Mouse (Mus musculus) CH12.LX (cell line): ENCODE results near the gene Krt16. TPM values are rescaled to one million over a fixed set of nuclear protein-coding genes. Genes with fewer than 3 reads are reported as not detected.

Experiments used
- DNase-seq: peaks from one replicate; pipeline ENCODE4 v3.0.0-alpha.2; 2013; ENCODE audit errors: extremely low read depth
- H3K27ac ChIP-seq: 2 replicates; pipeline ENCODE4 v1.5.1; 2012; ENCODE audit warnings: low read depth, mild to moderate bottlenecking, control low read depth, moderate library complexity; ENCODE audit not compliant: insufficient read depth
- H3K27me3 ChIP-seq: replicated peaks from 2 replicates; pipeline ENCODE3; 2012; ENCODE audit warnings: inconsistent platforms
- H3K36me3 ChIP-seq, 2 experiments: replicated peaks in 1 of 2; 2 replicates each; pipeline versions ENCODE3 to v1.6.1; 2012; ENCODE audit warnings: inconsistent platforms in 1 of 2, low read length in 1 of 2, mild to moderate bottlenecking in 1 of 2, mixed read lengths in 1 of 2, moderate library complexity in 1 of 2; ENCODE audit not compliant: control insufficient read depth in 1 of 2, insufficient read depth in 1 of 2
- H3K4me1 ChIP-seq, 2 experiments: 2 replicates each; pipeline ENCODE4 v1.6.1; 2012; ENCODE audit warnings: inconsistent platforms in 1 of 2, moderate library complexity in 1 of 2; ENCODE audit not compliant: insufficient read depth in 2 of 2, control insufficient read depth in 1 of 2
- H3K4me2 ChIP-seq: 2 replicates; pipeline ENCODE4 v1.6.1; 2012; ENCODE audit warnings: low read depth, mild to moderate bottlenecking, control low read depth; ENCODE audit not compliant: poor library complexity, insufficient read depth, severe bottlenecking
- H3K4me3 ChIP-seq, 3 experiments: fragments of 150-350 bp in 1 of 3; sonication (generic) in 1 of 3; replicated peaks in 1 of 3; 2 replicates each; pipeline versions ENCODE3 to v1.5.1; 2011 to 2012; ENCODE audit warnings: low read depth in 2 of 3, low read length in 2 of 3, mild to moderate bottlenecking in 2 of 3, moderate library complexity in 2 of 3, control low read depth in 1 of 3, improper control_type of control experiment in 1 of 3, inconsistent platforms in 1 of 3, mixed read lengths in 1 of 3; ENCODE audit not compliant: poor library complexity in 1 of 3
- H3K79me2 ChIP-seq: replicated peaks from 2 replicates; pipeline ENCODE4 v1.6.1; 2012; ENCODE audit warnings: mild to moderate bottlenecking, moderate library complexity; ENCODE audit not compliant: control insufficient read depth, poor library complexity, insufficient read depth, severe bottlenecking; ENCODE audit errors: extremely low read depth
- H3K9ac ChIP-seq: 2 replicates; pipeline ENCODE4 v1.6.1; 2012; ENCODE audit warnings: low read depth, mild to moderate bottlenecking, control low read depth, moderate library complexity; ENCODE audit not compliant: insufficient read depth
- H3K9me3 ChIP-seq: replicated peaks from 2 replicates; pipeline ENCODE3; 2012; ENCODE audit warnings: low read length, inconsistent platforms, mixed read lengths
- BHLHE40 ChIP-seq: IDR thresholded peaks from 2 replicates; pipeline ENCODE4 v1.6.1; 2011; ENCODE audit warnings: mild to moderate bottlenecking, low read depth, low read length, improper control_type of control experiment
- CHD2 ChIP-seq: IDR thresholded peaks from 2 replicates; pipeline ENCODE4 v1.6.1; 2011; ENCODE audit warnings: low read length, improper control_type of control experiment
- CTCF ChIP-seq, 2 experiments: IDR thresholded peaks in 1 of 2; conservative IDR thresholded peaks in 1 of 2; 2 replicates each; pipeline ENCODE4 v1.5.1; 2011 to 2012; ENCODE audit warnings: low read depth in 2 of 2, low read length in 2 of 2, improper control_type of control experiment in 1 of 2, inconsistent platforms in 1 of 2, mild to moderate bottlenecking in 1 of 2, moderate library complexity in 1 of 2
- E2F4 ChIP-seq: IDR thresholded peaks from 2 replicates; pipeline ENCODE4 v1.6.1; 2011; ENCODE audit warnings: low read depth, low read length, improper control_type of control experiment; ENCODE audit not compliant: insufficient replicate concordance
- ELF1 ChIP-seq: IDR thresholded peaks from 2 replicates; pipeline ENCODE4 v1.6.1; 2014; ENCODE audit warnings: low read depth, mild to moderate bottlenecking, inconsistent platforms, low read length, improper control_type of control experiment
- ETS1 ChIP-seq: conservative IDR thresholded peaks from 2 replicates; pipeline ENCODE4 v1.6.1; 2012; ENCODE audit warnings: low read depth, mild to moderate bottlenecking, inconsistent platforms, low read length, improper control_type of control experiment, moderate library complexity
- GABPA ChIP-seq: IDR thresholded peaks from 2 replicates; pipeline ENCODE4 v1.6.1; 2012; ENCODE audit warnings: low read depth, low read length, improper control_type of control experiment, inconsistent platforms; ENCODE audit not compliant: insufficient replicate concordance
- IRF4 ChIP-seq: IDR thresholded peaks from 2 replicates; pipeline ENCODE4 v1.6.1; 2014; ENCODE audit warnings: low read depth, mild to moderate bottlenecking, inconsistent platforms, low read length, improper control_type of control experiment
- JUN ChIP-seq: IDR thresholded peaks from 2 replicates; pipeline ENCODE4 v1.6.1; 2011; ENCODE audit warnings: low read depth, mild to moderate bottlenecking, low read length, improper control_type of control experiment, moderate library complexity; ENCODE audit not compliant: insufficient read depth
- KAT2A ChIP-seq: IDR thresholded peaks from 2 replicates; pipeline ENCODE4 v1.6.1; 2012; ENCODE audit warnings: low read length, improper control_type of control experiment, inconsistent platforms; ENCODE audit not compliant: insufficient replicate concordance
- MAX ChIP-seq: IDR thresholded peaks from 2 replicates; pipeline ENCODE4 v1.6.1; 2011; ENCODE audit warnings: low read length, improper control_type of control experiment
- MXI1 ChIP-seq: IDR thresholded peaks from 2 replicates; pipeline ENCODE4 v1.6.1; 2011; ENCODE audit warnings: mild to moderate bottlenecking, low read depth, low read length, improper control_type of control experiment
- POLR2A ChIP-seq: IDR thresholded peaks from 2 replicates; pipeline ENCODE4 v1.6.1; 2011; ENCODE audit warnings: low read depth, mild to moderate bottlenecking, improper control_type of control experiment, low read length
- POLR2AphosphoS2 ChIP-seq: IDR thresholded peaks from 2 replicates; pipeline ENCODE4 v1.6.1; 2011; ENCODE audit warnings: low read depth, low read length, improper control_type of control experiment
- RCOR1 ChIP-seq: conservative IDR thresholded peaks from 2 replicates; pipeline ENCODE4 v1.6.1; 2012; ENCODE audit warnings: low read depth, mild to moderate bottlenecking, inconsistent platforms, low read length, improper control_type of control experiment
- SIN3A ChIP-seq: IDR thresholded peaks from 2 replicates; pipeline ENCODE4 v1.6.1; 2012; ENCODE audit warnings: low read length, improper control_type of control experiment, inconsistent platforms
- SMC3 ChIP-seq: IDR thresholded peaks from 2 replicates; pipeline ENCODE4 v1.6.1; 2011; ENCODE audit warnings: low read depth, low read length, improper control_type of control experiment
- TBP ChIP-seq: conservative IDR thresholded peaks from 2 replicates; pipeline ENCODE4 v1.6.1; 2011; ENCODE audit warnings: low read depth, low read length, improper control_type of control experiment
- USF1 ChIP-seq: IDR thresholded peaks from 2 replicates; pipeline ENCODE4 v1.6.1; 2014; ENCODE audit warnings: low read depth, mild to moderate bottlenecking, inconsistent platforms, low read length, improper control_type of control experiment
- USF2 ChIP-seq: conservative IDR thresholded peaks from 2 replicates; pipeline ENCODE4 v1.6.1; 2011; ENCODE audit warnings: low read depth, low read length, improper control_type of control experiment
- ZC3H11A ChIP-seq: IDR thresholded peaks from 2 replicates; pipeline ENCODE4 v1.6.1; 2012; ENCODE audit warnings: low read depth, mild to moderate bottlenecking, inconsistent platforms, low read length, improper control_type of control experiment
- ZKSCAN1 ChIP-seq: IDR thresholded peaks from 2 replicates; pipeline ENCODE4 v1.6.1; 2012; ENCODE audit warnings: low read depth, inconsistent platforms, low read length, improper control_type of control experiment, borderline replicate concordance
- dilution Hi-C: fragments of 300-500 bp; cut with MboI; formaldehyde crosslinking; loops from 2 replicates; pipeline ENCODE4 v1.14.3; 2020; ENCODE audit warnings: low sequenced_read_pairs; ENCODE audit not compliant: extremely low pct_unique_long_range_greater_than_20kb, extremely low pct_ligation_motif_present
- in situ Hi-C: fragments of 300-500 bp; cut with MboI; formaldehyde crosslinking; loops from 3 replicates; pipeline ENCODE4 v1.14.3; 2019; ENCODE audit warnings: low sequenced_read_pairs, low pct_ligation_motif_present, low pct_unique_long_range_greater_than_20kb, mixed read lengths
- polyA plus RNA-seq: library from polyadenylated mRNA; unstranded; fragments of >175 nt; gene quantifications from 2 replicates; pipeline ENCODE4 v1.2.1, GENCODE M21; 2012; ENCODE audit warnings: low read depth; ENCODE audit not compliant: insufficient read length
- total RNA-seq, 2 experiments: library from RNA; depleted of rRNA; stranded (reverse); fragments of 300-350 nt in 1 of 2; fragments of >200 nt in 1 of 2; gene quantifications; 2 replicates each; pipeline ENCODE4 v1.2.3; 2012 to 2014

Gene Krt16
- total and polyA plus RNA-seq, 3 experiments = 0.08 TPM; not detected in 2

GRCm38 (mm10) chr11:100290235-100290634 lies 41.5 kb upstream of the Krt16 start:
- no peaks in the 10 kb centered on the region for H3K79me2 ChIP-seq
- no peak overlapping the region for H3K4me2 ChIP-seq
- H3K9me3 ChIP-seq = no peaks in the 10 kb centered on the region
- no peak overlapping the region for H3K4me3 ChIP-seq
- H3K27me3 ChIP-seq = peaks cover 96% of the 10 kb centered on the region
- peaks cover 7 to 16% of the 10 kb centered on the region in 2 experiments; a peak in 3 of 4 replicates for H3K4me1 ChIP-seq
- in situ Hi-C loops (loop anchor here (10.0 to 25.0 kb wide), 3 partner anchors 553 to 903 kb away; partner anchors contain the start of genes Gm14180 and Krt10), dilution Hi-C loops (no loop called here)
- H3K36me3 ChIP-seq = no peaks in the 10 kb centered on the region
- no peak for TF ChIP-seq RCOR1
- no peak for TF ChIP-seq BHLHE40
- TF ChIP-seq KAT2A = no peak
- TF ChIP-seq ELF1 = no peak
- no peak for TF ChIP-seq POLR2A
- TF ChIP-seq MXI1 = no peak
- TF ChIP-seq ETS1 = no peak
- TF ChIP-seq USF2 = no peak
- no peak for TF ChIP-seq MAX
- no peak for TF ChIP-seq IRF4
- no peak for TF ChIP-seq ZC3H11A
- TF ChIP-seq CHD2 = no peak
- TF ChIP-seq CTCF (conservative IDR thresholded peaks at IDR 0.05 in 1 of 2, IDR thresholded peaks at IDR 0.05 in 1 of 2; ENCODE audit: low read depth in 2 of 2, low read length in 2 of 2) = no peak
- no peak for TF ChIP-seq USF1
- TF ChIP-seq JUN = no peak
- TF ChIP-seq SMC3 = no peak
- no peak for TF ChIP-seq TBP
- TF ChIP-seq E2F4 = no peak
- no peak for TF ChIP-seq SIN3A
- no peak for TF ChIP-seq POLR2AphosphoS2
- H3K27ac ChIP-seq = no peak overlapping the region
- no peak for DNase-seq
- H3K9ac ChIP-seq = no peak overlapping the region

DNA sequence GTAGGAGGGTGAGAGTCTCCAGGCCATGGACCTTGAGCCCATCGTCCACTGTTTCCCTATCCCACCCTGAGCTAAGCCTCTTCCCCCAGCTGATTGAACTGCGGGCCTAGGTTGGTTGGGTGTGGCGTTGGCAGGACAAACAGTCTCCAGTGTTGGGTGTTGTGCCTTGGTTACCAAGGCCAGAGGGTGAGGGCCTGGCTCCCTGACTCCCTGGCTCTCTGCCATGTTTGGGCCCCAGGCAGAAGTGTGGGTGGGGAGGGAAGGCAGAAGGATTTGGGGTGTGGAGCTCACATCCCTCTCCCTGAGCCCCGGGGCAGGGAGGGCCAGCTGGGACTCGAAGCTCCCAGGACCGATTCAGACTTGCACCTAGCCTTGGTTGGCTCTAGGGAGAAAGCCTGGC lies 40.2 kb upstream of the Krt16 start:
- Histone ChIP-seq H3K27me3 (peaks cover 97% of the 10 kb centered on the region), H3K27ac (no peak overlapping the region), H3K79me2 (no peaks in the 10 kb centered on the region), H3K9ac (no peak overlapping the region), H3K9me3 (no peaks in the 10 kb centered on the region), H3K4me1 (peaks cover 7 to 16% of the 10 kb centered on the region in 2 experiments; a peak in 3 of 4 replicates), H3K4me2 (no peak overlapping the region), H3K36me3 (no peaks in the 10 kb centered on the region), H3K4me3 (no peak overlapping the region)
- DNase-seq = no peak
- in situ Hi-C loops (loop anchor here (5.0 to 25.0 kb wide), 3 partner anchors 87 to 902 kb away; partner anchors contain the start of genes Gm14180 and Krt10), dilution Hi-C loops (no loop called here)
- TF ChIP-seq POLR2A (no peak), GABPA (no peak), USF2 (no peak), ZKSCAN1 (no peak), POLR2AphosphoS2 (no peak)
